Mouse (Mus musculus): ENCODE results near the gene Tmem53.

- TF ChIP-seq POLR2AphosphoS2 (IDR thresholded peaks at IDR 0.05; ENCODE audit: low read length) (no peak), TCF12 (IDR thresholded peaks at IDR 0.05; ENCODE audit: low read depth, low read length) (no peak), ZKSCAN1 (IDR thresholded peaks at IDR 0.05; ENCODE audit: low read depth, low read length) (no peak)
These were observed 10.9 kb upstream of the Tmem53 start for GRCm38 (mm10) chr4:117240867-117241266.
